Mouse (Mus musculus): ENCODE data around the gene Ociad1.

DNA sequence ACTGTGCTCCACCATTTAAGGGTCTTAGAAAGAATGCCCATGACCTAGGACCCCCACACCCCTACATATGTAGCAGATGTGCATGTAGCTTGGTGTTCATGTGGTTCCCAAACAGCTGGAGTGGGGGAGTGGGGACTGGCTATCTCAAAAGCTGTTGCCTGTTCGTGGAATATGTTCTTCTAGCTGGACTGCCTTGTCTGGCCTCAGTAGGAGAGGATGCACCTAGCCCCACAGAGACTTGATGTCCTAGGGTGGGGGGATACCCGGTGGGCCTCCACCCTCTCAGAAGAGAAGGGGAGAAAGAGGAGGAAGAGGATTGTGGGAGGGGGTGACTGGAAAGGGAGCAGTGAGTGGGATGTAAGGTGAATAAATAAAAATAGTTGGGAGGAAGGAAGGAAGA is 17.6 kb upstream of the Ociad1 start:
- TF ChIP-seq CTCF (IDR thresholded peaks at IDR 0.05; ENCODE audit: extremely low read depth, insufficient read length, insufficient replicate concordance, low read depth, low read length) (no peak), POLR2A (IDR thresholded peaks at IDR 0.05; ENCODE audit: low read depth, low read length) (no peak)
